Mouse (Mus musculus) MEL (cell line): ENCODE measurements around the gene Mthfd1l.

Experiments
- MAX ChIP-seq: IDR thresholded peaks from 2 replicates; pipeline ENCODE4 v1.6.1; 2011; ENCODE audit warnings: low read length, improper control_type of control experiment
- MYC ChIP-seq: IDR thresholded peaks from 2 replicates; pipeline ENCODE4 v1.6.1; 2011; ENCODE audit warnings: low read depth, mild to moderate bottlenecking, low read length, improper control_type of control experiment, moderate library complexity
- POLR2A ChIP-seq, 2 experiments: IDR thresholded peaks; 2 replicates each; pipeline ENCODE4 v1.6.1; 2011 to 2012; ENCODE audit warnings: low read length in 2 of 2, mild to moderate bottlenecking in 2 of 2, control low read depth in 1 of 2, improper control_type of control experiment in 1 of 2, low read depth in 1 of 2, moderate library complexity in 1 of 2; ENCODE audit not compliant: control insufficient read depth in 1 of 2, insufficient read depth in 1 of 2, poor library complexity in 1 of 2

- TF ChIP-seq MAX: no peak
- no peak for TF ChIP-seq POLR2A (IDR thresholded peaks at IDR 0.05; ENCODE audit: control insufficient read depth in 1 of 2, insufficient read depth in 1 of 2, low read depth in 1 of 2, low read length in 2 of 2, poor library complexity in 1 of 2)
- TF ChIP-seq MYC: no peak
These were observed 216.5 kb downstream of the Mthfd1l start for GRCm38 (mm10) chr10:4189422-4189821.
